Mouse (Mus musculus) forebrain, embryonic 11.5 days (tissue): Measurements from ENCODE around the gene Ganab. TPM values are rescaled to one million over a fixed set of nuclear protein-coding genes. Genes with fewer than 3 reads are reported as not detected.

Source experiments
- ATAC-seq: fragments of 200-750 bp; cut with Nextera tagmentation; replicated peaks from 2 replicates; pipeline ENCODE4 v1.8.0; 2017; ENCODE audit warnings: moderate TSS enrichment; ENCODE audit not compliant: low FRiP score
- DNase-seq: peaks from one replicate; pipeline ENCODE4 v3.0.0-alpha.2; 2017; ENCODE audit warnings: low spot score
- H3K27ac ChIP-seq: fragments of 300-500 bp; sonication (generic); 2 replicates; pipeline ENCODE4 v1.5.1; 2014; ENCODE audit warnings: low read depth, low read length
- H3K27me3 ChIP-seq: fragments of 300-500 bp; sonication (generic); 2 replicates; pipeline ENCODE4 v1.6.1; 2014; ENCODE audit warnings: mild to moderate bottlenecking, low read length, mixed read lengths; ENCODE audit not compliant: control insufficient read depth, insufficient read depth
- H3K36me3 ChIP-seq: fragments of 300-500 bp; sonication (generic); 2 replicates; pipeline ENCODE4 v1.6.1; 2014; ENCODE audit warnings: mild to moderate bottlenecking, low read length, moderate library complexity, mixed read lengths; ENCODE audit not compliant: control insufficient read depth, insufficient read depth
- H3K4me1 ChIP-seq: fragments of 300-500 bp; sonication (generic); replicated peaks from 2 replicates; pipeline ENCODE4 v1.6.1; 2014; ENCODE audit warnings: low read length, mixed read lengths; ENCODE audit not compliant: control insufficient read depth, insufficient read depth
- H3K4me2 ChIP-seq: fragments of 300-500 bp; sonication (generic); 2 replicates; pipeline ENCODE4 v1.6.1; 2014; ENCODE audit warnings: low read depth, mild to moderate bottlenecking, low read length, moderate library complexity, mixed read lengths; ENCODE audit not compliant: severe bottlenecking
- H3K4me3 ChIP-seq: fragments of 300-500 bp; sonication (generic); 2 replicates; pipeline ENCODE4 v1.5.1; 2014; ENCODE audit warnings: low read depth, low read length
- H3K9ac ChIP-seq: fragments of 300-500 bp; sonication (generic); 2 replicates; pipeline ENCODE4 v1.6.1; 2014; ENCODE audit warnings: low read length
- H3K9me3 ChIP-seq: fragments of 300-500 bp; sonication (generic); 2 replicates; pipeline ENCODE4 v1.6.1; 2016; ENCODE audit warnings: low read length, mixed read lengths; ENCODE audit not compliant: control insufficient read depth
- WGBS: fragments of 180-500 bp; shearing (Covaris S2); extraction: QIAGEN DNeasy Blood & Tissue Kit; methylation state at CpG from one replicate; pipeline ENCODE4 v1.1.7; 2014; 5-methylcytosine and 5-hydroxymethylcytosine counted together
- polyA plus RNA-seq: library from polyadenylated mRNA; unstranded; fragments of >200 nt; fragmentation: Nextera tagmentation; extraction: Ambion mirVana; gene quantifications from 2 replicates; pipeline ENCODE4 v1.2.1, GENCODE M21; 2014

Ganab gene
- polyA plus RNA-seq, 1 experiment from 2014 or later: 119 TPM

- 18% methylated on average over 11 of the region's 11 CpGs for WGBS
- Histone ChIP-seq H3K4me3 (peak overlapping the region; percentile 64), H3K9me3 (no peaks in the 10 kb centered on the region), H3K4me2 (peak overlapping the region; percentile 86), H3K27me3 (no peaks in the 10 kb centered on the region), H3K36me3 (no peaks in the 10 kb centered on the region; the same call in 1 of the 2 replicates), H3K4me1 (peaks cover 11% of the 10 kb centered on the region; the same call in 1 of the 2 replicates), H3K9ac (peak overlapping the region; percentile 79), H3K27ac (no peak overlapping the region)
- ATAC-seq (no peak), DNase-seq (no peak)
Observed at GRCm38 (mm10) chr19:8930117-8930516, 32.2 kb downstream of the Ganab start.

GRCm38 (mm10) chr19:8930771-8931170 is 32.9 kb downstream of the Ganab start:
- no peak overlapping the region; the same call in 1 of the 2 replicates for H3K4me2 ChIP-seq
- H3K27me3 ChIP-seq: no peaks in the 10 kb centered on the region
- no peak for ATAC-seq
- no peaks in the 10 kb centered on the region; the same call in 1 of the 2 replicates for H3K36me3 ChIP-seq
- no peak overlapping the region for H3K27ac ChIP-seq
- no peak overlapping the region for H3K4me3 ChIP-seq
- H3K4me1 ChIP-seq: peaks cover 11% of the 10 kb centered on the region; the same call in 1 of the 2 replicates
- no peak overlapping the region; the same call in 1 of the 2 replicates for H3K9ac ChIP-seq
- no peaks in the 10 kb centered on the region for H3K9me3 ChIP-seq
- WGBS: 81% methylated on average over 7 of the region's 7 CpGs
- no peak for DNase-seq

GRCm38 (mm10) chr19:8936736-8937135 is 38.9 kb downstream of the Ganab start:
- Histone ChIP-seq H3K4me2 (no peak overlapping the region), H3K27me3 (no peaks in the 10 kb centered on the region), H3K9me3 (no peaks in the 10 kb centered on the region), H3K4me3 (no peak overlapping the region), H3K27ac (no peak overlapping the region), H3K36me3 (no peaks in the 10 kb centered on the region; the same call in 1 of the 2 replicates), H3K9ac (no peak overlapping the region), H3K4me1 (peaks cover 6% of the 10 kb centered on the region; the same call in 1 of the 2 replicates)
- DNase-seq (no peak), ATAC-seq (no peak)
- 81% methylated on average over 2 of the region's 2 CpGs for WGBS

DNA sequence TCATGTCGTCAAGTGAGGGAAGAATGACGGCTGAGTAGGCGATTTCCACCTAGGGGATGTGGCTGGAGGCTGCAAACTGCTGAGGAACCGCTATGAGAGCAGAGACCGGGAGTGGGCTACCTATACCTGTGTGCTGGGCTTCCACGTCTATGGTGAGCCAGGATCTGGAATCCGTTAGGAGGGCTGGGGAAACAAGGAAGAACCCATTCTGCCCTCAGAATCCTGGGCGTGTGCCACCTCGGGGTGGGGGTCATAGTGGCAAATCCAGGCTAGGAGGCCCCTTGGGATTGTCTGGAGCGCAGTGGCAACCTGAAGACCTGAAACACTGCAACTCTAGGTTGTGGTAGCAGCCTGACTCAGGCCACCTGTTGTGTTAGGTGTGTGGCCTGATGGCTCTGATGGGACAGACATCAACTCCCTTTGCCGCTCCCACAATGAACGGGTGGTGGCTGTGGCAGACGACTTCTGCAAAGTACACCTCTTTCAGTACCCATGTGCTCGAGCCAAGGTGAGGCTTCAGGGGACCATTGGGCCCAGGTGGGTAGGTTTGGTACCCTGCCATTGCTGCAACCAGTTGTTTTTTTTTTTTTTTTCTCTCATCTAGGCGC is 42.8 kb downstream of the Ganab start:
- Histone ChIP-seq H3K36me3 (peaks cover under 1% of the 10 kb centered on the region; the same call in 1 of the 2 replicates), H3K4me3 (peak overlapping the region; percentile 97), H3K9me3 (no peaks in the 10 kb centered on the region), H3K27me3 (no peaks in the 10 kb centered on the region), H3K9ac (peak overlapping the region; percentile 99; the same call in 1 of the 2 replicates), H3K4me2 (peak overlapping the region; percentile 65), H3K27ac (peak overlapping the region; percentile 94), H3K4me1 (peaks cover 15% of the 10 kb centered on the region; the same call in 1 of the 2 replicates)
- 83% methylated on average over 15 of the region's 15 CpGs for WGBS
- ATAC-seq: no peak
- peak; percentile 51 for DNase-seq

DNA sequence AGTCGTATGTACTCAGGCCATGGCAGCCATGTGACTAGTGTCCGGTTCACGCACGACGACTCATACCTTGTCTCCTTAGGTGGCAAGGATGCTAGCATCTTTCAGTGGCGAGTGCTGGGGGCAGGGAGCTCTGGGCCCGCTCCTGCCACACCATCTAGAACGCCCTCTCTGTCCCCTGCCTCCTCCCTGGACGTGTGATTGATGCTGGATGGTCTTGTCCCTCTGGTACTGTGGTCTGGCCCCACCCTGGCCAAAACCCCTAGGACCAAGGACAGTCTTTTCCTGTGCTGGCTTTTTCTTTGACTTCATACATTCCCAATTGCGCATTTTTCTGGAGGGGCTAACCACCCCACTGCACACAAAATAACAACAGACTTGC is 43.3 kb downstream of the Ganab start:
- peak overlapping the region; percentile 94 for H3K27ac ChIP-seq
- peaks cover 15% of the 10 kb centered on the region; the same call in 1 of the 2 replicates for H3K4me1 ChIP-seq
- DNase-seq (no peak), ATAC-seq (peak; percentile 47)
- H3K27me3 ChIP-seq: no peaks in the 10 kb centered on the region
- peak overlapping the region; percentile 65 for H3K4me2 ChIP-seq
- peaks cover 6% of the 10 kb centered on the region for H3K36me3 ChIP-seq
- peak overlapping the region; percentile 99 for H3K9ac ChIP-seq
- peak overlapping the region; percentile 97 for H3K4me3 ChIP-seq
- WGBS: 41% methylated on average over 10 of the region's 10 CpGs
- H3K9me3 ChIP-seq: no peaks in the 10 kb centered on the region

- peak within 1 kb of the TSS; percentile 97 for H3K4me3 ChIP-seq
- H3K27ac ChIP-seq: peak within 1 kb of the TSS; percentile 94
- no peaks in the 10 kb centered on the region for H3K27me3 ChIP-seq
- ATAC-seq: peak; percentile 97
- H3K9me3 ChIP-seq: no peaks in the 10 kb centered on the region
- H3K36me3 ChIP-seq: peaks cover 9% of the 10 kb centered on the region
- peak within 1 kb of the TSS; percentile 65 for H3K4me2 ChIP-seq
- WGBS: under 1% methylated on average over 64 of the region's 64 CpGs
- H3K9ac ChIP-seq: peak within 1 kb of the TSS; percentile 99
- DNase-seq: peak; percentile 99
- H3K4me1 ChIP-seq: peaks cover 15% of the 10 kb centered on the region; the same call in 1 of the 2 replicates
Observed at GRCm38 (mm10) chr19:8941515-8942217, 43.8 kb downstream of the Ganab start, which contains the start of gene Mta2. Gene Mta2 (plus strand): TSS chr19:8941875.

DNA sequence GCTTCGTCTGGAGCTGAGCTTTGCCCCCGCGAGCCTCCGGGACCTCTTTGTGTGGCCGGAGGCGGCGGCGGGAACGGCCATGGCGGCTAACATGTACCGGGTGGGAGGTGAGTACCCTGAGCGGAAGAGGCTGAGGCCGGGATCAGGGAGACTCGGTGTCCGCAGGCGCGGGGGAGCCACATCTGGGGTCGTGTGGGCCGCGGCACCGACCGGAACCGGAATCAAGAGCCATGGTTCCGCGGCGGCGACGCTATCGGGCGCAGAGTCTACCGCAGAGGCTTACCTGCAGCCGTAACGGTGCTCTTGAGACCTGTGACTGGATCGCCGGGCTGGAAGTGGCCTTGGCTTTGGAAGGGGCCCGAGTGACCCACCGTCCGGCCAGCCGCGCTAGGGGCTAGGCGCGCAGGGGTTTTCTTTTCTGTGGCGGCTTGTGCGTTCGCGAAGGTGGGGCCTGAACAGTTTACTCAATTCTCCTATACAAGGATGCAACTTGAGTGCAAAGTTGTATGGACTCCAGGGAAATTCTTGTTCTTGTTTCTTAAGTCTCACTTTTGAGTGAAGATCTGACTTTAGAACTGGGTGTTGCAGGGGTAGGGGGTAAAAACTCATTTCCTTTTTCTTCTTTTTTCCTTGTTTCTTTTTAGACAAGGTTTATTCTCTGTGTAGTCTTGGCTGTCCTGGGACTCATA is 44.5 kb downstream of the Ganab start:
- Histone ChIP-seq H3K4me1 (peaks cover 15% of the 10 kb centered on the region; the same call in 1 of the 2 replicates), H3K4me2 (peak overlapping the region; percentile 65), H3K9ac (peak overlapping the region; percentile 99), H3K27me3 (no peaks in the 10 kb centered on the region), H3K27ac (peak overlapping the region; percentile 94), H3K9me3 (no peaks in the 10 kb centered on the region), H3K36me3 (peaks cover 15% of the 10 kb centered on the region), H3K4me3 (peak overlapping the region; percentile 97)
- DNase-seq (no peak), ATAC-seq (peak; percentile 55)
- under 1% methylated on average over 46 of the region's 46 CpGs for WGBS

DNA sequence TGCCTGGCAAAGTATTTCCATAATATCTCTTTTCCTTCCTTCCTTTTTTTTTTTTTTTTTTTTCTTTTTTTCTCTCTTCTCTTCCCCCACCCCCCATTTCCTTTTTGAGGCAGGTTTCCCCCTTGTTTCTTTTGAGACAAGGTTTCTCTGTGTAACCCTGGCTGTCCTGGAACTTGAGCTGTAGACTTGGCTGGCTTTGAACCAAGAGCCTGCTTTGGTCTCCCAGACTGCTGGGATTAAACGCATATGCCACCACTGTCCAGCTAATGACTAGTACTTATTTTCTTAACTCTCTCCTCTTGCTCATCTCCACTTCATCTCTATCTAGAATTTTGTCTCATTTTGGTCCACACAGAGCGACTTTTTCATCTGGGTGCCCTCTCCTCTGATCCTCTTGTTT is 45.2 kb downstream of the Ganab start:
- Histone ChIP-seq H3K9me3 (no peaks in the 10 kb centered on the region), H3K4me2 (peak overlapping the region; percentile 65), H3K36me3 (peaks cover 21% of the 10 kb centered on the region), H3K4me3 (peak overlapping the region; percentile 97), H3K9ac (peak overlapping the region; percentile 99), H3K27ac (no peak overlapping the region), H3K4me1 (peaks cover 15% of the 10 kb centered on the region; the same call in 1 of the 2 replicates), H3K27me3 (no peaks in the 10 kb centered on the region)
- ATAC-seq (no peak), DNase-seq (no peak)
- WGBS: 78% methylated on average over 2 of the region's 2 CpGs
